Mouse (Mus musculus) embryo, embryonic 11.5 days (tissue): ENCODE results near the gene Pvr.
A peak's percentile ranks its signal among the peaks of the same experiment; 100 is the strongest.

Source experiments
- DNase-seq: peaks from one replicate; pipeline ENCODE4 v3.0.0-alpha.2; 2012; ENCODE audit warnings: low read depth, low spot score

Pvr gene

DNA sequence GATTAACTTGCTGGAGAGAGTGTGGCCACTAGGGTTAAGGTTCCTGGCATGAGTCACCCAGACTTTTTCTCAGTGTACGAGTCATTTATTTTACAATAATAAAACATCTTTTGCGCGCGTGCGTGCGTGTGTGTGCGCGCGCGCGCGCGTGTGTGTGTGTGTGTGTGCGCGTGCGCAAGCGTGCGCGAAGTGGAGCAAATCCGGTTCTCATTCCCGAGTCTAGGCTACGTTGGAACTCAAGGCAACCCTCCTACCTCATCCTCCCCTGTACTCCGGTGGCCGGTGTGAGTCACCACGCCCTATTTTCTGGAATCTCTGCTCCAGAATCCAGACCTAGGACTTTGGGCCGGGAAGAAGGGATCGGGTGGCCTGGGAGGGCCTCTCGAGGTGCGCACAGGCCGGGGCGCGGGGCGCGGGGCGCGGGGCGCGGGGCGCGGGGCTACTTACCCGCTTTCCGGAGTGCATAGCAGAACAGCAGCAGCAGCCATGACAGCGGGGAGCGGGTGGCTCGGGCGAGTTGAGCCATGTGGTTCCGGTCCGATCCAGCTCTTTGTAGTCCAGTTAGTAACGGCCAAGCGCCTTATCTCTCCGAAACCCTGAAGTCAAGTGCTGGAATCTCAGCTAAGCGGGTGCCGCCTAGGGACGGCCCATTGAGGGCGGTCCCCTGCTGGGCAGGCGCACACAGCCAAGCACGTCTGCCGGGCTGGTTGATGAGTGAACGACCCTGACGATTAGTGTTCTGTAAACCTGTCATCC lies at the start of gene Pvr:
Pvr (minus strand) TSS at position 655 of the 756 bp plus-strand sequence.
- DNase-seq = peak; percentile 36

DNA sequence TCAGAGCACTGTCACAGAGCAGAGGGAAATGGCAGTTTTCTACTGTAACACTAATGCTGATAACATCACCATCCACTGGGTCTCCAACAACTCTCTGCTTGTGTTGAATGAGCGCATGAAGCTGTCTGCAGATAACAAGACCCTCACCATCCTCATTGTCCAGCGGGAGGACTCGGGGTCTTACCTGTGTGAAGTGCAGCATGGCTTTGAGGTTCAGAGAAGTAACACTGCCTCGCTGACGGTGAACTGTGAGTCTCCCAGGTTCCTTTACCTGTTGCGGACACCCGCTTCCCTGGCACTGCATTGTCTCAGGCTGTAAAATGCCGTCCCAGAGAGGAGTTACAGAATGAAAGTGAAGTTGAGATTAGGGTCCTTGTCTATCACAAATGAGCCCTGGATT lies 49.2 kb upstream of the Pvr start:
- no peak for DNase-seq

DNA sequence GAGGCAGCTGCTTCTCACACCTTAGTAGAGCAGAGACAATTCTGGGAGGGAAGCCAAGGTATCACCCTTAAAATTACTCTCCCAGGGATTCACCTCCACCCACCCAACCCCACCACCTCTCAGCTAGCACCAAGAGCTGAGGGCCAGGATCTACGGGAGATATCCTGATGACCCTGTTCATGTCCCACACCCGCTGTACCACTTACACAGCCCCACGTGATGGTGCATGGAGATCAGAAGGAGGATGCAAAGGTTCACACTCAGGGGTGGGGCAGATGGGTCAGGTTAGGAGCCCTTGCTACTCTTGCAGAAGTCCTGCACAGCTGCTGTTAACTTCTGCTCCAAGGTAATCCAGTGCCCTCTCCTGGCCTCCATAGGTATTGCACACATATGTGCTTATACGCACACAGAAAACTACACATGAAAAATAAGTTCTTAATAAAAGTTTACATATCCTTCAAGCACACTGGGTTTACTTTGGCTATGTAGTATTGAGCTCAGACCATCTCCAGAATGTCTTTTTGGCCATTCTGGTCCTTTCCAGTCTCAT lies 48.7 kb upstream of the Pvr start:
- DNase-seq = no peak

DNA sequence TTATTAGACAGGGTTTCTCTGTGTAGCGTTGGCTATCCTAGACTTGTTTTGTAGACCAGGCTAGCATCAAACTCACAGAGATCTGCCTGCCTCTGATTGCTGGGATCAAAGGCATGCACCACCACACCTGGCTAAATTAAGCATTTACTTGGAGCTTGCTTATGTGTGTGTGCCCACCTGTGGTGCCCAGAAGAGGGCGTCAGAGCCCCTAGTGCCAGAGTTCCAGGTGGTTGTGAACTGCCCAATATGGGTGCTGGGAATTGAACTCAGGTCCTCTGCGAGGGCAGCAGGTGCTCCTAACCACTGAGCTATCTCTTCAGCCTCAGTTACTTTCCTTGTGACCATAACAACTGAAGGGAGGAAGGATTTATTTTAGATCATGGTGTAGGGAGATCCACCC lies 48.1 kb upstream of the Pvr start:
- DNase-seq = no peak

DNA sequence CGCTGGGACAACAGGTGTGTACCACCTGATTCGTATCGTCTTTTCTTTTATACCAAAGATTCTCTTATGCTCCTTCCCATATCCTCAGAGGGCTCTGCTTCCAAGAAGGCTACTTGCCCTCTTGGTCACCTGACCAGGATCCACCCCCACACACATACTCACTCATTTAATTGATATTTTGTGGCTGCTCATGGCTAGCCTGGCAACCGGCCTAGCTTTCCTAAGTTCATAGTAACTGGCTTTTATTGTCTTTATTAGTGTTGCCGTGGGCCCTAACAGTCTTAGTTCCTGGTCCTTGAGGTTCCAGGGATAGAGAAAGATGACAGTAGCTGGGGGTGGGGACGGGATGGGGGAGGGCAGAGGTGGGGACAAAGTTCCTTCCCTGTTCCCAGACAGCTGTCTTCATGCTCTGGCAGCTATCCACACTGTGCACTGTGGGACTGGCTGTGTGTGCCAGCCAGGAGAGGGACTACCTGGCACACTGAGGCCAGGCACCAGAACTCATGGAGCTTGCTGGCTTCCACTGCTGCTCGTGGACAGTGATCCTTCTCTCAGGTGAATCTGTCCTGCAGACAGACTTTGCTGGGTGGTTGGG lies 44.1 kb upstream of the Pvr start, which contains the start of gene Ceacam20:
Ceacam20 (plus strand) TSS at position 428 of the 595 bp plus-strand sequence.
- no peak for DNase-seq

DNA sequence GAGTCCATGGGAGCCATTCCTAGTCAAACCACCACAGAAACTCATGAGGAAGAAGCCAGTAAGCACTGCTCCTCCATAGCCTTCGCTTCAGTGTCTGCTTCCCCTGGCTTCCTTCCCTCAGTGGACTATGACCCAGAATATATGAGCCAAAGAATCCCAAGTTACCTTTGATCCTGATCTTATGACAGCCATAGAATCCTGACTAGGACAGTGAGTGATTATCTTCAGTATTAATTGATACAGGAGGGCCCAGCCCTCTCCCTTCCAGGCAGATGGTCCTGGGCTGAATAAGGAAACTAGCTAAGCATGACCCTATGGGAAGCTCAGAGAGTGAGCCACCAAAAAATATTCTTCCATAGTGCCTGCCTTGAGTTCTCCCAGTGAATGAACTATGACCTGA lies 41.5 kb upstream of the Pvr start:
- no peak for DNase-seq

DNA sequence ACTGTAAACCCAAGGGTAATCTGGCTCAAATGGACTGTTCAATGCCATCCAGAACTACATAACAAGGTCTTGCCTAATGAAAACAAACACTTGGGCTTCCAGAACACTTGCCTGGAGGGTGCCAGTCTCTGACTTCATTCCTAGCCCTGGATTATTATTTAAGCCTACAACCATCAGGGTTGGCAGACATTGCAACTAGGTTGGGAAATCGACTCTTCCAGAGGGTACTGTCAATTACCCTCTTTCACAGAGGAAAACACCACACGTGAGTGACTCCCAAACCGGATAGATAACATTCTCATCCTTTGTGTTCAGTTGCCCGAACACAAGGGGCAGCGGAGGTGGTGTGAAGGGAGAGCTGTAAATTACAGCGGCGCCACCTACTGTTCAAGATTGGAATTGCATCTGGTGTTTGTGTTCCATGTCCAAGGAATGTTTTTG lies 35.4 kb upstream of the Pvr start:
- DNase-seq = peak; percentile 79

DNA sequence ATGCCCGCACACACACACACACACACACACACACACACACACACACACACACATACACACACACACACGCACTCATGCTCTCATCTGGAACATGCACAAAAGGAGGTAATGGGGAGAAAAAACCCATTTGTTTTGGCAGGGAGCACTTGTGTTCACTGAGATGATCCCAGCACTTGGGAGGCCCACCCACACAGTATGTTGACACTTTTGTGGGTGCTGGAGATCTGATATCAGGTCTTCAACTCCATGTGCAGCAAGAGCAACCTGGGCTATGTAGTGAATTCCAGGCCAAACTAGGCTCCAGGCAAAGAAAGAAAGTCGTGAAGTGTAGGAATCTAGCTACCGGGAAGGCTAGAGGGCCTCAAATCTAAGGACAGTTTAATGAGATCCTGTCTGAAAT lies 34.9 kb upstream of the Pvr start:
- DNase-seq = no peak

DNA sequence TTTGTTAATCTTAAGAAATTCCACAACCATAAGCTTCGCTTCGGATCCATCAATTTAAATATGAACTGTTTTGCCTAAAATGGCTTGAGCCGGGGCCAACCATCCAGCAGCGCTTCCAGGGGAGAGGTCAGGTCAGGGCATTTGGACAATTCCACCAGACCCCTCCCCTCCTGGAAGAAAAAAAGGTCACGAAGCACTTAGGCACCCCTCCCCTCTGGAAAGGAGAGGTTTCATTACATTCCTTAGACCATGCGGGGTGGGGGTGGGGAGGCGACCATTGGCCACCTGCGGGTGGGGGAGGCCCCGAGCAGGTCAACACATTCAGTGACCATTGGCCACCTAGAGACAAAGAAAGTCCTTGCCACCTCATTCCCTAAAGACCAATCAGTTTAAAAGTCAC lies 32.1 kb upstream of the Pvr start:
- no peak for DNase-seq

DNA sequence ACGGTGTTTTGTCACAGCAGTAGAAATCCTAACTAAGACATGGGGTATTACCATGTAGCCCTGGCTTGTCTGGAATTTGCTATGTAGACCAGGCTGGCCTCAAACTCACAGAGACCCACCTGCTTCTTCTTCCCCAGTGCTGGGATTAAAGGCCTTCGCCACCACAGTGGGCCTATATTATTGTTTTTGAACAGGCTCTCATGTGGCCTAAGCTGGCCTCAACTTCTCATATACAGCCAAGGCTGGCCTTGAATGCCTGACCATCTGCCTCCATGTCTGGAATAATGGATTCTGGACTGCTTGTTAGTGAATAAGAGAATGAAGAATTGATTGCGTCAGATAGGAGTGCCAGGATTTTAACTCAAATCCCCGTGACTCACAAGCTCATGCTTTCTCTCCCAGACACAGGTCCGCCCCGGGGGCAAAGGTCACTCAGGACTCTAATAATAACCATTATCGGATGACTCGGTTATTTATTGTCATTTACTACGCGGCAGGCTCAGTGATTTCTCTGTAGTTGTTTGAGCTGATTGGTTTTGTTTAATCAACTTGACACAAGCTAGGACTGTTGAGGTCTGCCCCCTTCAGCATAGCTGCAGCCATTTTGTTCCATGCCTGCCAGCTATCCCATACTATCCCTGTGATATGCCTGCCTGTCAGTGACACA lies 31.5 kb upstream of the Pvr start:
- no peak for DNase-seq

DNA sequence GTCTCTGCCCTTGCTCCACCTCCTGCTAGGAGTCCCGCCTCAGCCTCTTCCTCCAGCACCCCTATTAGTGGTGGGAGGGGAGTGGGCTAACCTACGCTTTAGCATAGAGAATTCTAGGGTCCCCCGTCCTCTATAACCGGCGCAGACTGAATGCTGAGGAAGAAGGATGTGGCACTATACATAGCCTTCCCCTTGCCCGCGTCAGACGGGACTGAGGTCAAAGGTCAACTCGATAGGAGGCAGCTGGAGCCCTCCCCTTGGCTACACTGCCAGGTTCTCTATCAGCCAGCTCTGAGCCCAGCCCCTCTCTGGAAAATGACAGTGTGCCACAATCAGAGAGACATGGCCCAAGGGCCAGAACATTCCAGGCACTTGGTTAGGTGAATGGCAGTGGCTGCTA lies 29.6 kb upstream of the Pvr start, which contains the start of gene Igsf23:
Igsf23 (minus strand) TSS at position 168 of the 400 bp plus-strand sequence.
- DNase-seq = no peak

DNA sequence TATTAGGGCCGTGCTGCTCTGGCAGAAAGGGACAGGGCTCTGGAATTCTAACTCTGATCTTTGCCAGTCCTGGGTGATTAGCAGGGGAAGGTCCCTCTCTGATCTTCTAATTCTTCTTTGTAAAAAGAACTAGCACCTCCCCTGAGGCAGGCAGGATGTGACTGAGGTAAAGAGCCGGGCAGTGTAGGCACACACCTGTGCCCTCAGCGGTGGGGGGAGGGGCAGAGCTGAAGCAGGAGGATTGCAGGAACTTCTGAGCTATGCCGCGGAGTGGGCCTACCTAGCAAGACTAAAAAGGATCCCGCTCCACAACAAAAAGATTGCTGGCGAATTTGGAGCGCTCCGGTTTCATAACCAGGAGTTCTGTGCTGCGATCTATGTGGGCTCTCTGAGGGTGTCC lies 29.0 kb upstream of the Pvr start:
- no peak for DNase-seq

DNA sequence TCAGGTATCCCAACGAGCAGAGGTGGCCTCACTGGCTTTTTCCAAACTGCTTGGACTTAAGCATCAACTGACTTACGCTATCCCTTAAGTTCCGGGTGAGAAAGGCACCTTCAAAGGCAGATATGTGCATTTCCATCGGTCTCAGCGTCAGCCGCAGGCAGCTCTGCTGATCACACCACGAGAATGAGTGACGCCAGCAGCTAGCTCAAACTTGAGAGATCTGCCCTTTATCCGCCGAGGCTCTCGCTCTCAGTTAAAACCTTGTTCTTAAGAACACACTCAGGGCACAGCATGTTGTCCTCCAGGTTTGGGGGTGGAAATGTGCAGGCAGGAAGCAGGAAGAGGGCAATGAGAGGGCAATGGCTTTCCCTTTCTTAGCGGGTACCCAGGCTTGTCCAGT lies 28.0 kb upstream of the Pvr start:
- DNase-seq = no peak

DNA sequence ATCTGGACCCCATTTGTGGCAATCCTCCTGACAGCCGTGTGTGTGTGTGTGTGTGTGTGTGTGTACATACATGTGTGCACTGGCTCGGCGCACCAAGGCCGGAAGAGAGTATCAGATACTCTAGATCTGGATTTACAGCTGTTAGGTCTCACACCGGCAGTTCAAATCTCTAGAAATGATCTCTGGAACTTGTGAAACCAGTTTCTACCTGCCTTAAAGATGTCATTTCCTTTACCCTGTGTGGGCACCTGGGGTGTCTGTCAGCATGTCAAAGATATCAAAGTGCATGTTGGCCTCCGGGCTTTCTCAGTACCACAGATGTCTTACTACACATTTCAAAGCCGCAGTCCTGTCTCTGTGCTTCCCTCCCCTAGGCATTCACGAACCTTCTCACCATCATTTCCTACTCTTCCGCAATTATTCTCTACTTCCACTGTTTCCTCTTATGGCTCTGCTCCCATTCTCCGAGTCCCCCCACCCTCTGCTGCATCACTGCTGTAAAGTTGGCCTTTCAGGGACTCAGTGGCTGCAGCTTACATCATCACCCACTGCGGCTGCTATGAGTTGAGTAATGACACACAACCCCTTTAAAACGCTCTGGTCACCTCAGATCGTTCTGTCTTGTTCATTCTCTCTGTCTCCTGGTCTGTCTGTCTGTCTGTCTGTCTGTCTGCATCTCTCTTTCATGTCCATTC lies 25.0 kb upstream of the Pvr start:
- DNase-seq = no peak

DNA sequence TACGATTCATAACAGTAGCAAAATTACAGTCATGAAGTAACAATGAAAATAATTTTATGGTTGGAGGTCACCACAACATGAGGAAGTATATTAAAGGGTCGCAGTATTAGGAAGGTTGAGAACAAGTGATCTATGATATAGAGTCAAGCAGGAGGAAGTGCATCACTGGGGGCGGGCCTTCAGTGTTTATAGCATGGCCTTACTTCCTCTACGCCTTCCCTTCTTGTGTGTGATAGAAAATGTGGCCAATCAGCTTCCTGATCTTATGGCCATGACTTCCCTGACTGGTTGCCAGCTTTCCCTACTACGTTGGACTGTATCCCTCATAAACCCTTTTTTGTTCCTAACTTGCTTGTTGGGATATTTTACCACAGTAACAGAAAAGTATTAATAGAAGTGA lies 24.2 kb upstream of the Pvr start:
- no peak for DNase-seq

DNA sequence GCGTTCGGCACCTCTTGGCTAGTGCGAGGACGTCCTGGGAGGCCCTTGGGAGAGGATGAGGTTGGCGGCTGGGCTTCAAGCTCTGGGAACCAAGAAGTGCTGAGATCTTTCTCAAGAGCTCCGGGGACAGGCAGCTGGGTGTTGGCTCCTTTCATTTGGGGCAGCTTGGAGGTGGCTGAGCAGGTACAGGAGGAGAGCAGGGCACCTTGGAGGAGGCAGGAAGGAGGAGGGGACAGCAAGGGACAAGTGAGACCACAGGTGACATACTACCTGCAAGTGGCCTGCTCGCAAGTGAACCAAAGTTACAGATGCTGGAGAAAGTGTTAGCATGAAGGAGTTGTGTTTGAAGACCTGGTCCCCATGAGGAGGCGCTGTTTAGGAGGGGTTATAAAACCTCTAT lies 23.7 kb upstream of the Pvr start:
- DNase-seq = no peak

DNA sequence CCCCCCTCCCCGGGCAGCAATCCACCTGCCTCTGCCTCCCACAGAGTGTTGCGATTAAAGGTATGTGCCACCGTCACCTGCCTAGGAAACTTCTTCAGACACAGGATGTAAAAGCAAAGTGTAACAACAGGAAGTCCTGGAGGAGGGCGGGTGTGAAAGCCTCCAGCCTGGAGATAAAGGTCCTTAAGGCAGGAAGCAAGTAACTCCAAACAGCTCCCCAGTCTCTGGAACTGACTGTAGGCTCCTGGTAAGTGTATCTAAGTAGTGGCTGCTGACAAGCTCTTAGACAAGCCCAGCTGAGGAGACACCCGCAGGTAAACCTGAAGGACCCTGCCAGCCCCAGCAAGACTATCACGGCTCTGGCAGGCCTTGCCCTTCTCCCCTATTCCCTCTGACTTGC lies 19.3 kb upstream of the Pvr start:
- DNase-seq = no peak

DNA sequence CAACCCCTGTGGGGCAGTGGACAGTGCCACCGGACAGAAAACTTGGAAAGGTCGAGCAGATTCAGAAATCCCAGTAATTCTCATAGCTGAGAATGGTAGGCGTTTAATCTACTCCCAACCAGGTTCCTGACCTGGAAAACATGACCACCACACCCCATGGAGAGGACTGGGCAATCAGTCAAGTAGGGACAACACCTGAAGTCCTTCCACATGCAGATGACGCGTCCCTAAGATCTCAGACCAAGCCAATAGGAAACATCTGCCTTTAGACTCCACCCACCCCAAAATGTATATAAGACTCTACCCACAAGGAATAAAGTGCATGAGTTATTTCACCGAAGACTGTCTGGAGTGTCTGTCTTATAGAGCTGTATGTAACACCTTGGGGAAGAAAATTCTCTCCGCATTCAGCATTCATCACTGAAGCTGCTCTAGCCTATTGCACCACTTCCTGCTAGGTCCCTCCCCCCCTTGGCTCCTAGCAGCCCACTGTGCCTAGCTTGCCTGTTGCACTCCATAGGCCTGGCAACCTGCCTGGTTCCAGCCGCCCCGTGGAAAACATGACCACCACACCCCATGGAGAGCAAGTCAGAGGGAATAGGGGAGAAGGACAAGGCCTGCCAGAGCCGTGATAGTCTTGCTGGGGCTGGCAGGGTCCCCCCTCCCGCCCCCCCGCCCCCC lies 18.7 kb upstream of the Pvr start:
- DNase-seq = no peak

DNA sequence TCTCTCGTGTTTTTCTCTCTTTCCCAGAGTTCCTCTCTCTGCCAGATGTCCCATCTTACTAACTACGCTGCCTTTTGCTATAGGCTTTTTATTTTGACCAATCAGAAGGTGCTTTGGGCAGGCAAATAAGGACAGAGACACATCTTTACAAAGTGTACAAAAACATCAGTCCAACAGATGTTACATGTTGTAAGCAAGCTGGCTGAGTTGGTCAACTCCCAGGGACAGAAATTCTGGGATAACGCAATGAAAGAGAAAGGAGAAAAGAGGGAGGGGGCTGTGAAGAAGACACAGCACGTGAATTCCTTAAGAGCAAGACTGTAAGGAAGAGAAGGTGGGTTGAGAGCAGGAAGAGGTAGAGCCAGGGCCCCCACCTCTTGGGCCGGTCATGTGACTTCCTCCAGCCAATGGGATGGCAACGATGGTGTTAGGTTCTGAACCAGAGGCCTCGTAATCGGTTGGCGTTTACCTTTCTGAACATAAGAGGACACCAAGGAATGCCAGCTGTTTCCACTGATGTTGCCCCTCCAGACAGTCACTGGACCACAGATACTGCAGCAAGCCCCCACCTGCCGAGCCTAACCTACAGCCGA lies 16.4 kb upstream of the Pvr start:
- DNase-seq = no peak

DNA sequence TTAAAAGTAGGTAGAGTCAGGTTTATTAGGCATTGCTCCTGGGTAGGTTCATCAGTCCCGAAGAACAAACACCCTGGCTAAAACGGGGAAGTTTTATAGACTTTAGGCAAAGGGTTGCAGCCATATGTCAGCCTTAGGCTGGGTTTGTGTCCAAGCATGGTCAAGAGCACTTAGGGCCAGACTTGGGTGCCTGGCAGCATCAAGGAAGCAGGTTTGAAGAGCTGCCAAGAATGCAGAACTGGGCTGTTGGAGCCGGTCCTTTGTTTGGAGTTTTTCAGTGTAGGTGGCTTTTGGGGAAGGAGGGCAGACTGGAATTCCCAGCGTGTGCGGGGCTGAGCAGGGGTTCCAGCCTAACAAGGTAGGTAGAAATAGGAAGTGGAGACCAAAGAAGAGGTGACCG lies 15.0 kb upstream of the Pvr start:
- DNase-seq = no peak

DNA sequence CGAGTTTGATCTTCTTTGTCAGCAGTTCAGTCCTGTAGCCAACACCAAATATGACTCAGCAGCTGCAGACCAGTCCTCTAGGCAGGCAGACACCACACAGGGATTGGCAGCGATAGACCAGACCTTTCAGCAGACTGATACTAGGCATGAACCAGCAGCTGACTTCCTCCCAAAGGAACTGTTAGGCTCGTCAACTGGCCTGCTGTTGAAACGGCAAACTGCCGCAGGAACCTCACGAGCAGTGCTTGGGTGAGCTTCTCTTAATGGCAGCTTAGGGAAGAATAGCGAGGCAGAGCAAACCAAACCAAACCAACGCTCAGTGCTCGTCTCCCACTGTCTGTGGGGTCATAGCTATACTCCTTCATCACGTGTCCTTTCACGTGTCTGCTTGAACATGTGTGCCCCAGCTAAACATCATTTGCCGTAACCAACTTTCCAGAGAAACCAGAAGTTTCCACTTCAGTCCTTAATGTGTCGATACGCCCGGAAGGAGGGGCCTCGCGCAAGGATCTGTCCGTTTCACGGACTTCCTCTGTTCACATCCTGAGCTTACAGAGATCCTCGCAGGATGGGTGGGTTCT lies 14.3 kb upstream of the Pvr start:
- DNase-seq = no peak
